Mouse (Mus musculus) megakaryocyte-erythroid progenitor cell, adult 5-6 weeks (primary cell): Measurements from ENCODE around the gene Safb2. TPM values are rescaled to one million over a fixed set of nuclear protein-coding genes. Genes with fewer than 3 reads are reported as not detected.

Experiments used
- ATAC-seq: replicated peaks from 2 replicates; pipeline ENCODE4 v1.8.0; 2016; ENCODE audit warnings: mild to moderate bottlenecking, inconsistent platforms; ENCODE audit not compliant: severe bottlenecking, poor library complexity, low FRiP score, low TSS enrichment
- total RNA-seq, 2 experiments: library from RNA; stranded (forward) in 1 of 2; stranded (reverse) in 1 of 2; fragments of 200-1000, 215-1000 nt in 1 of 2; fragments of >200 nt in 1 of 2; fragmentation: Nextera tagmentation in 1 of 2; gene quantifications; 2 replicates each; pipeline ENCODE4 v1.2.3; 2014 to 2017

Gene Safb2
- total RNA-seq, 2 experiments from 2014 or later, result 115 to 158 TPM

GRCm38 (mm10) chr17:56542736-56543135, 41.6 kb downstream of the Safb2 start:
- ATAC-seq, result no peak

- ATAC-seq, result 0 out of 2 replicates have a peak, but pooled peaks have one; percentile 45
Measured at GRCm38 (mm10) chr17:56540562-56540975, 43.8 kb downstream of the Safb2 start.

GRCm38 (mm10) chr17:56537912-56538311, 46.5 kb downstream of the Safb2 start:
- no peak for ATAC-seq

GRCm38 (mm10) chr17:56536874-56537273, 47.5 kb downstream of the Safb2 start:
- ATAC-seq, result no peak

GRCm38 (mm10) chr17:56536192-56536591, 48.2 kb downstream of the Safb2 start:
- no peak for ATAC-seq

GRCm38 (mm10) chr17:56524943-56525342, 59.4 kb downstream of the Safb2 start:
- no peak for ATAC-seq

GRCm38 (mm10) chr17:56522744-56523143, 61.6 kb downstream of the Safb2 start:
- no peak for ATAC-seq

- no peak for ATAC-seq
Measured at GRCm38 (mm10) chr17:56515690-56516410, 68.5 kb downstream of the Safb2 start.

- ATAC-seq, result no peak
Measured at GRCm38 (mm10) chr17:56514916-56515315, 69.5 kb downstream of the Safb2 start.

- ATAC-seq, result no peak
Measured at GRCm38 (mm10) chr17:56514330-56514729, 70.1 kb downstream of the Safb2 start.

- ATAC-seq, result no peak
Measured at GRCm38 (mm10) chr17:56512310-56512709, 72.1 kb downstream of the Safb2 start, which contains the start of gene Znrf4. TSS of gene Znrf4 (minus strand) at chr17:56512431.

- no peak for ATAC-seq
Measured at GRCm38 (mm10) chr17:56511707-56512090, 72.7 kb downstream of the Safb2 start.

- no peak for ATAC-seq
Measured at GRCm38 (mm10) chr17:56510970-56511706, 73.2 kb downstream of the Safb2 start.

Other genes starting within 250 kb of the Safb2 start
- 55.7 and 65.0 TPM in 2 replicates for gene Ptprs, start 108.1 kb downstream of the Safb2 start, total RNA-seq (2014; fragmentation: Nextera tagmentation)
- 36.6 and 48.3 TPM in 2 replicates for gene Ptprs, start 108.1 kb downstream of the Safb2 start, total RNA-seq (2017)
- not detected in 2 replicates for gene Znrf4, start 72.2 kb downstream of the Safb2 start, total RNA-seq (2014; fragmentation: Nextera tagmentation)
- gene Znrf4, start 72.2 kb downstream of the Safb2 start, total RNA-seq (2017), result not detected in 2 replicates
- 2.8 TPM in 1 of 2 replicates, not detected in the other for gene Gm20219, start 30.2 kb downstream of the Safb2 start, total RNA-seq (2014; fragmentation: Nextera tagmentation)
- gene Gm20219, start 30.2 kb downstream of the Safb2 start, total RNA-seq (2017), result not detected in 2 replicates
- gene Safb, start 240 bp upstream of the Safb2 start, total RNA-seq (2014; fragmentation: Nextera tagmentation), result 122 and 171 TPM in 2 replicates
- 92.4 and 103 TPM in 2 replicates for gene Safb, start 240 bp upstream of the Safb2 start, total RNA-seq (2017)
- 126 and 171 TPM in 2 replicates for gene 2410015M20Rik, start 25.2 kb upstream of the Safb2 start, total RNA-seq (2014; fragmentation: Nextera tagmentation)
- gene 2410015M20Rik, start 25.2 kb upstream of the Safb2 start, total RNA-seq (2017), result 82.9 and 126 TPM in 2 replicates
- gene Rpl36, start 28.8 kb upstream of the Safb2 start, total RNA-seq (2014; fragmentation: Nextera tagmentation), result 2,912 and 4,512 TPM in 2 replicates
- 2,001 and 2,083 TPM in 2 replicates for gene Rpl36, start 28.8 kb upstream of the Safb2 start, total RNA-seq (2017)
- gene Lonp1, start 42.3 kb upstream of the Safb2 start, total RNA-seq (2014; fragmentation: Nextera tagmentation), result 59.8 and 63.2 TPM in 2 replicates
- 76.5 and 108 TPM in 2 replicates for gene Lonp1, start 42.3 kb upstream of the Safb2 start, total RNA-seq (2017)
- not detected in 2 replicates for gene Catsperd, start 43.6 kb upstream of the Safb2 start, total RNA-seq (2014; fragmentation: Nextera tagmentation)
- 0.38 TPM in 1 of 2 replicates, not detected in the other for gene Catsperd, start 43.6 kb upstream of the Safb2 start, total RNA-seq (2017)
- 81.7 and 94.5 TPM in 2 replicates for gene Ranbp3, start 88.7 kb upstream of the Safb2 start, total RNA-seq (2014; fragmentation: Nextera tagmentation)
- 50.6 and 58.1 TPM in 2 replicates for gene Ranbp3, start 88.7 kb upstream of the Safb2 start, total RNA-seq (2017)
- 181 and 226 TPM in 2 replicates for gene Ndufa11, start 133.2 kb upstream of the Safb2 start, total RNA-seq (2014; fragmentation: Nextera tagmentation)
- 75.6 and 167 TPM in 2 replicates for gene Ndufa11, start 133.2 kb upstream of the Safb2 start, total RNA-seq (2017)
- gene Vmac, start 133.4 kb upstream of the Safb2 start, total RNA-seq (2014; fragmentation: Nextera tagmentation), result 4.5 and 5.5 TPM in 2 replicates
- gene Vmac, start 133.4 kb upstream of the Safb2 start, total RNA-seq (2017), result 4.1 and 7.6 TPM in 2 replicates
- not detected in 2 replicates for gene Nrtn, start 172.9 kb upstream of the Safb2 start, total RNA-seq (2014; fragmentation: Nextera tagmentation)
- gene Nrtn, start 172.9 kb upstream of the Safb2 start, total RNA-seq (2017), result not detected in 2 replicates
- 21.6 and 28.6 TPM in 2 replicates for gene Dus3l, start 180.2 kb upstream of the Safb2 start, total RNA-seq (2014; fragmentation: Nextera tagmentation)
- 13.9 and 17.9 TPM in 2 replicates for gene Dus3l, start 180.2 kb upstream of the Safb2 start, total RNA-seq (2017)
- gene Prr22, start 185.7 kb upstream of the Safb2 start, total RNA-seq (2014; fragmentation: Nextera tagmentation), result 5.4 and 6.6 TPM in 2 replicates
- 1.3 and 2.3 TPM in 2 replicates for gene Prr22, start 185.7 kb upstream of the Safb2 start, total RNA-seq (2017)
- 23.0 and 29.3 TPM in 2 replicates for gene Rfx2, start 246.4 kb upstream of the Safb2 start, total RNA-seq (2014; fragmentation: Nextera tagmentation)
- gene Rfx2, start 246.4 kb upstream of the Safb2 start, total RNA-seq (2017), result 4.7 and 10.5 TPM in 2 replicates